Mouse (Mus musculus): ENCODE data around the gene Kcnip1.

The Kcnip1 gene

DNA sequence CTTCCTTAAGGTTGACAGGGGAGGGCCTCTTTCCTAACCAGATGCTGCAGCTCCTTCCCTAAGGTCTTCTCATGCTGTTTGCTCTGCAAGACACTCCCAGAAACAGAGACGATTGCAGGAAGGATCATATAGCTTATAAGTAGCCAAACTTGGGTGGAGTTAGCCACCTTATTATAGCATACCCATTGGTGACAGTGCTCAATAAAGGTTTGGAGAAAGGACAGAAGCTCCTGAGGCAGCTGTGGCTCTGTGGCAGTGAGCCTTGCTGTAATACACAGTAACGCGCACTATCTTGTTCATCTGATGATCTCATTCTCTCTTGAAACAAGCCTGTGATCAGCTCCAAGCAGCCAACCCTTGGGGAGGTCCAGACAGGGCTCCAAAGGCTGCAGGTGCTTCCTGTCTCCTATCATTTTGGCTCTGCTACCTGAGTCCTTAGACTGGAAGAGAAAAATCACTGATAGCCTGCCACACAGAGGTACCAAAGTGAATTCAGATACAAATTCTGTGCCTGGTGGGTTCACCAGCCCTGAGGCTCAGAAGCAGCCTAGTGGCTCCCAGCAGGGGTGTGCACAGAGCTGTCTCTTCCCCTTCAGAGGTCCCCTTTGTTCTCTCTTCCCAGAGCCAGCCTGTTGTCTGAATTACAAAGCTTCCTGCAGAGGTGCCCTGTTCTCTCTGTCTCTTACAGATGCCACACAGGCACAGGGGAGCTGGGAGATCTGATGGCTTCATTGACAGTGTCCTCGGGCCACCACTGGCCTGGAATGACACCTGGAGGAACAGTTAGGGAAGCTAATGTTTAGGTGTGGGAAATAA lies 84.4 kb downstream of the Kcnip1 start:
- no peak for DNase-seq (ENCODE audit: low read depth in 1 of 2, low spot score in 2 of 2)

DNA sequence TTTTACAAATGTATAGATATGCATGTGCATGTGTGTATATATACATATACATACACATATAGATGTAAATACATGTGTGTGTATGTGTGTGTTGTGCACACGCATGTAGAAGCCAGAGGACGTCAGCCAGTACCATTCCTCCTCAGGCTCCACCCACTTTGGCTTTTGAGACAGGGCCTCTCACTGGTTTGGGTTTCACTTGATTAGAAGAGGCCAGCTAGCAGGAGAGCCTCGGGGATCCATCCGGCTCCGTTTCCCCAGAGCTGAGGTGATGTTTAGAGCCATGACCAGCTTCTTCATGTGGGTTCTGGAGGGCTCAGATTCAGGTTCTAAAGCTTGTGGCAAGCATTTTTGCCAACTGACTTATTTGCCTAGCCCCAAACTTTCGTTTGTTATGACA lies 89.5 kb downstream of the Kcnip1 start:
- no peak for DNase-seq (ENCODE audit: low read depth in 1 of 2, low spot score in 2 of 2)

DNA sequence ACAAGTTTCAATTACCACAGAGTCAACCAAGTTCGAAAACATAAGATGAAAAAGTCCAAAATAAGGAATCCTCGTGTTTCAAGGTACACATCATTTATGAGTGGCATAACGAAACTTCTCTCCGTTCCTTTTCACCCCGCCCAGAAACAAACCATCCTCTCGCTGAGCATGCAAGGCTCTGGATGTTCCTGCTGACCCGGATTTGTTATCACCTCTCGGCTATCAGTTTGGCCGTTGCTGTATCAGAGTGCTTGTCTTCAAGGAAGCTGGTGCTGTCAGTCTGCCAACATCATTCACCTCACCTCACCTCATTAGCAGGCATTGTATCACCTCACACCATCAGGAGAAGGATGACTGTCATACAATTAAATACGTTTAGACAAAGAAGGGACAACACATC lies 90.6 kb downstream of the Kcnip1 start:
- DNase-seq (ENCODE audit: low read depth in 1 of 2, low spot score in 2 of 2): no peak

DNA sequence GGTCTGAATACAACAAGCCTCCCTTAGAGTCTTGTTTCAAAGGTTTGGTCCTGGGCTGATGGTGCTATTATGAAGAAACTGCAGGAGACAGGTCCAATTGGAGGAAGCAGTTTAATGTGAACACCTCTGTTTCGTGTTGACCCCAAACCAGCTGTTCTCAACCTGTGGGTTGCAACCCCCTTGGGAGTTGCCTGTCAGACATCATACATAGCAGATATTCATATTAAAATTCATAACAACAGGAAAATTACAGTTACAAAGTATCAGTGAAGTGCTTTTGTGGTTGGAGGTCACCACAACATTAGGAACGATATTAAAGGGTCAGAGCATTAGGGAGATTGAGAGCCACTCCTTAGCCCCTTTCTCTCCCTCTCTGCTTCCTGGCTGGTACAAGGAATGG lies 91.2 kb downstream of the Kcnip1 start:
- DNase-seq (ENCODE audit: low read depth in 1 of 2, low spot score in 2 of 2): no peak

DNA sequence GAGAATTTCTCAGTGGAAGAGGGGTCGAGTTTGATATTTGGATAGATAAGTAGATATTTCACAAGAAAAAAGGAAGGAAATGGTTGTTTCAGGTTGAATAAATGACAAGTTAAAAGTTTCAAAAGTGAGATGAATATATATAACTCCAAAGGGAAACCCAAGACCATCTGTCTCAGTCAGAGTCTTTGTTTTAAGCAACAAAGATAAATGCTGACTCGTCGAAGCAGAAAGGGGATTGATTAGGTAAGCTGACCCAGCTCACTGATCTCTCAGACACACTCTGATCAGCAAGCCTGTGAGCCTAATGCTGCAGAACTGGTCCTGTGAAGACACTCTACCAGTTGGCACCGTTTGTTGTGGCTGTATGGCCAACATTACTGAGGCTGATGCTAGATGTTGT lies 101.9 kb downstream of the Kcnip1 start:
- no peak for DNase-seq (ENCODE audit: low read depth in 1 of 2, low spot score in 2 of 2)

DNA sequence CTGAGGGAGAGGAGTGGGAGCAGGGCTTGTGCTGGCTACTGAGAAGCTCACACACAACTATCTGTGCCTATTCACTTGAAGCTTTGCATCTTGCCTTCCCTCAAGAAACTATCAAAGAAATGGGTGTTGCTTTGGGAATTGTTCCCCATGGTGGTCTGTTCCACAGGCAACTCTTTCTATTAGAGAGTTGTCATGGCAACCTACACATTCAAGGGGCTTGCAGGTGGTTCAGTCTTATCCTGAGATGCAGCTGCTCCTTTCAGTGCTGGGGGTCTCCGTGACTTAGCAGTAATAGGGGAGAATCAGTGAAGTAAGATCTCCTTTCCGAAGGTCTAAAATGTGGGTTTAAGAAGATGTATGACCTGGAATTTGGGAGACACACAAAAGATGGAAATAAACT lies 102.6 kb downstream of the Kcnip1 start:
- DNase-seq (ENCODE audit: low read depth in 1 of 2, low spot score in 2 of 2): no peak

DNA sequence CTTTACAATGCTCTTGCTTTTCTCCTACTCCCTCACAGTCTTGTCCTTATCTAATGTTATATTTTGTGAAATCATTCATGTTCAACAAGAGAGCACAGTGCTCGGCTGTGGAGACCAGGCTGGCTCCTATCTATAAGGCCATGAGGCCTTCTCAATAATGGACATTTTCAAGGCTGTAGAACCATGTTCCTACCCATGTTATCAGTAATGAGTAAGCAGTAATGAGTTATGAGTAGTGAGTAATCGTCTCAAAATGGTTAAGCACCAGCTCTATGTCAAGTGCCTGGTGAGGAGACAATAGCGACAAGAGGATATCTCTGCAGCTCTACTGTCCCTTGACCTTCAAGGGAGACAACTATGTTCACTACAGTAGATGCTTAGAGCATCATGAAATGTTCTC lies 105.3 kb downstream of the Kcnip1 start:
- DNase-seq (ENCODE audit: low read depth in 1 of 2, low spot score in 2 of 2): no peak

DNA sequence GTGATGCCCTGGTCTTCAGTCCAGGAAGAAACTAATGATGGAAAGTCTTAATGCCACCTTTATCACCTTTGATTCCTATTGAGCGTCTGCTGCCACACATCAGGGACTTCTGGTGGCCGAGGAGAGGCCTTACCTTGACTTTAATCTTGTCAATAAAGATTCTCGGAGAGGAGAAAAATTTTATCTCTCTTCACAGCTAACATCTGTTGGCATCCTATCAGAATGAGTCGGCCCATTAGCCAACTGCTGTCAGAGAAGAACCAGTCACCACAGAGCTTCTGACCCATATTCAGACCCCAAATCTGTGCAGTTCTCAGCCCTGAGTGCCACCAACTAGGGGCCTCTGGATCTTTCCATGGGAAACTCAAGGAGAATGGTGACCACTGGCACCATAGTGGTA lies 107.0 kb downstream of the Kcnip1 start:
- no peak for DNase-seq (ENCODE audit: low read depth in 1 of 2, low spot score in 2 of 2)

DNA sequence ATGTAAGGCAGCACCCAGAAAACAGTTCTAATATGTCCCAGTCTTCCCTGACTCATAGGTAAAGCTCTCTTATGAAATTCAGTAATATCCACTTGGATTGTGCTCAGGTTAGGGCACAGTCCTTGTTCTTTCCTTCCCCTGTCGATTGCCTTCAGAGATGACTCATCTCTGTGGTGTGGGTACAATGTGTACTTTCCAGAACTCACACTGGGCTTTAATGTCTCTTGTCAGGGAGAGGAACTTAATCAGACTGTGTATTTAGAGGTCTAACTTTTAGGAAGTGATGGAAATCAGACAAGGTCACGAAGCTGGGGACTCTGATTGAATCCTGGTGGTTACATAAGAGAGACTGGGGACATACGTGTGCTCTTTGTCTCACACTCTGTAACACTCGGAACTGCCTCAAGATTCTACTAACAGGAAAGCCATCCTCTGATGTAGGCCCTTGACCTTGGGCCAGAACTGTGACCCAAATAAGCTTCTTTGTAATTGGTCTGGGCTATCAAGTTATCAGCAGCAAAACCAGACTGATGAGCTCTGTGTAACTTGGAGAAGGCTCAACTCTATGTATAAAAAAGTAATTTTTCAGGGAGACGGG lies 110.1 kb downstream of the Kcnip1 start:
- DNase-seq (ENCODE audit: low read depth in 1 of 2, low spot score in 2 of 2): no peak

DNA sequence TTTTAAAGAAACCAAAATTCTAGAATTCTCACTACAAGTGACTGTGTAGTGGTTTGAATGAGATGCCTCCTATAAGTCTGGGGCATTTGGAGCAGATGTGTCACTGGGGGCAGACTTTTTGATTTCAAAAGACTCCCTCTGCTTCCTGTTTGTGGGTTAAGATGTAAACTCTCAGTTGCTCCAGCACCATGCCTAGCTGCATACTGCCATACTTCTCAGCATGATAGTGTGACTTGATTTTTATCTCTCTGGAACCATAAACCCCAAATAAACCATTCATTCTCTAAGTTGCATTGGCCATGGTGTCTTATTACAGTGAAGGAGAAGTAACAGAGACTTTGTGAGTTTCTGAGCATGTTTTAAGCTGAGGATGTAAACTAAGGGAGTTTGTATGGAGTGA lies 118.0 kb downstream of the Kcnip1 start:
- DNase-seq (ENCODE audit: low read depth in 1 of 2, low spot score in 2 of 2): no peak

DNA sequence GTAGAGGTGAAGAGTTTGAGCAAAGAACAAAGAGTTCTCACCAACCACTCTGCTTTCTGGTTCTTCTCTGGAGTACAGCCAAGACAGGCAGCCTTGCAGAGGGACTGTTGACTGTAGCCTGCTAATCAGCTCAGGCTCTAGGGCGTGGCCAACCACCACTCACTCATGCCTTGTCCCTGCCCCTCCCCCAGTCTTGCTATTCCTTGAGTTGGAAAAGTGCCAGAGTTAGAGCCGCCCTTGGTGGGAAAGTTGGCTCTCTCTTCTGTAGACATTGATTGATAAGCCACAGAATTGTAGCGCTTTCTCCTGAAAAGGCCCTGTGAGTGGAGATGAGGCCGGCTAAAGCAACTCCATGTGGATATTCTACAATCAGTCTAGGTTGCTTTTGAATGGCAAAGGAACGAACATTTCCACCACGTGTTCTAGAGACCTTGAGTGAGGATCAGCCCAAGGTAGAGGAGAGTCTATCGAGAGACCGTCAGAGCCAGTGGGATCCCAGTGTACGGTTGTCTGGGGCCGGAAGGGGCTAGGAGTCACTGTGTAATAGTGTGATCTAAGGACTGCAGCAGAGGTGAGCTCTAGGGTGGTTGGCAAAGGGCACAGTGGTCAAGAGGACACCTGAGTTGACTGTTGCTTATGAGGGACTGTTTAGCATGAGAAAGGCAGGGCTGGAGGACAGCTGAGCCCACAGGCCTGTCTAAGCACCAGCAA lies 119.7 kb downstream of the Kcnip1 start:
- DNase-seq (ENCODE audit: low read depth in 1 of 2, low spot score in 2 of 2): no peak

DNA sequence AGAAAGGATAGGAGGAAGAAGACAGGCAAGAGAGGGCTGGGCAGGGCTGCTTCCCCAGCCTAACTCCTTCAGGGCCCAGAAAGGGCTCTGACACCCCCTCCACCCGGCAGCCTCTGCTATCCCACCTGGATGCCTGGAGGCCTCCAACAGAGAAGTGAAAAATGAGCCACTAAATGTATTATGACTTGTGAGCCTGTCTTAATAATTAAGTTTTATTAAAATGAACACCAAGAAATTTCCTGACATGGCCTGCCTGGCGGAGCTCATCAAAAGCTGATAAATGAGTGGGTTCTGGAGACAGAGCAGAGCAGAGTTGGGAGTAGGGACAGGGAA lies 120.3 kb downstream of the Kcnip1 start:
- no peak for DNase-seq (ENCODE audit: low read depth in 1 of 2, low spot score in 2 of 2)

DNA sequence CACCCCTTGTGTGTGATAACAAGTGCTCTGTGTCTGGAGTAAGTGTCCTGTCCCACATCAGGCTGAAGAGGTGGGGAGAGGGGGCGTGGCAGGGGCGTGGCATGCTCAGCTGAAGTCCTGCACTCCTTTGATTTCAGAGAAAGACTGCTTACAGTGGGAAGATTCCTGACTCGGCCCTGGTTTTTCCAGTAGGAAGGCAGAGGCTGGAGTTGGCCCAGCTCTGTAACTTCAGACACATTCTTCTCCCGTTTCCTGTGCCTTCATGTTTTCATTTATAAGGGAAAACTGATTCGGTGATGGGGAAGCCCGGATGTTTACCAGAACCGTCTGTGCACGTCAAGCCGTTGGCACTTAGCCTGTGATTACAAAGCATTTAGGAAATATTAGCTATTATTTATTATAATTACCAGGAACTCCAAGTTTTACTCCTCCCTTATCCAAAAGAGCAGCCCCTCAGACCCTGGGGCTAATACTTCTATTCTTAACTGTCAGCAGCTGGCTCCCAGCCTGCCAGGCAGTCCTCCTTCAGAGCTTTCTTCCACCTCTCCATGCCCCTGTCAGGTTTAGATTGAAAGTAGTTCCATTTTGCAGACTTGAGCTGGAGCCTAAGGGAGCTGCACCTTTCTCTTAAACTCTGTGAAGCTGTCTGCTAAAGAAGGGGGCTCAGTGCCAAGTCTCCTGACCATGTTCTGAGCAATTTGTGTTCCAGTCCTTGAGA lies 120.8 kb downstream of the Kcnip1 start:
- DNase-seq (ENCODE audit: low read depth in 1 of 2, low spot score in 2 of 2): no peak

DNA sequence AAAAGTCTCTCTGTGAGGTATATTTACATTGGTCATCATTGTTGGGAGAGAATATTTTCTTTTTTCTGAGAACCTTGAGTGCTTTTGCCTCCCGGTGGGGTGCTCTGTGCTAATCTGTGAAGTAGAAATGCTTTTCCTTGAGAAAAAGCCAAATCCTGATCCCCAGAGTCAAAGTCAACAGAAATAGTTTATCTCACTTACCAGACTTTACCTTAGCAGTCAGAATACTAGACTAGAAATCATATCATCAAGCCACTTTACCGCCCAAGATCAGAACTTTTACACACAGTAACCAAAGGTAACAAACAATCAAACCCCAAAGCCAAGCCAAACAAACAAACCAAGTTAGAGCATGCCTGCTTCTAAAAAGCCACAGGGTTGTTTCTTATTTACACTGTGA lies 122.7 kb downstream of the Kcnip1 start:
- DNase-seq (ENCODE audit: low read depth in 1 of 2, low spot score in 2 of 2): no peak

DNA sequence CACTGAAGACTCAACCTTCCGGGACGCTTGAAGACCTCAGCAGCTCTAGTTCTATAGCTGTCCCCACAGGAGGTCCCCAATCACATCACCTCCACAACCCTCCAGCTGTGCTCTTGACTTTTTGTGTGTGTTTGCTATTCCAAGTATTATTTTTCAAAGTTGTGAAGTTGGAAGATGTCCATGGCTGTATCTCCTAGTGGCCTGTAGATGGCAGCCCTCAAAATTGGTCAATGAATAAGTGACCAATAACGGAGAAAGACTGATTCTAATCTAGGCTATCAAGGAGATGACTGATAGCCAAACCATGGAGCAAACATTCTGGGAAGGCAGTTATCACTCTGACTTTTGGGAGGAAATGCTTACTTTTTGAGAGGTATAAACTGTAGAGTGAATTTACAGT lies 123.4 kb downstream of the Kcnip1 start:
- no peak for DNase-seq (ENCODE audit: low read depth in 1 of 2, low spot score in 2 of 2)

DNA sequence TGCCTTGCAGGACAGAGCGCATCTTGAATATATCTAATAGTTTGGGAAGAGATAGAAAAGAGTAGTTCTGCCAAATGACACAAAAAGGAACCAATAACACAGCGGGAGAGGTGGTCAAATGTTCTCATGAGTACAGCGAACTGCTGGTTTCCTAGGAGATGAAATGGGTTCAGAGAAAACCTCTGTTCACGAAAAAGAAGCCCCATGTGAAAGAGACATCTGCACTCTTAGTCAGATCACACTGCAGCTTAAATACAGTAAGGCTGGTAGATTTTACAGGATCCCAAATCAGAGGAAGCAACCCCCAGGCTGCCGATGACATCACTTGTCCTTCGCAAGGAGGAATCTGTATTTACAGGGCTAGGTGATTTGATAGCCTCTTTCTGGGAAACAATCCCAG lies 126.2 kb downstream of the Kcnip1 start:
- no peak for DNase-seq (ENCODE audit: low read depth in 1 of 2, low spot score in 2 of 2)

DNA sequence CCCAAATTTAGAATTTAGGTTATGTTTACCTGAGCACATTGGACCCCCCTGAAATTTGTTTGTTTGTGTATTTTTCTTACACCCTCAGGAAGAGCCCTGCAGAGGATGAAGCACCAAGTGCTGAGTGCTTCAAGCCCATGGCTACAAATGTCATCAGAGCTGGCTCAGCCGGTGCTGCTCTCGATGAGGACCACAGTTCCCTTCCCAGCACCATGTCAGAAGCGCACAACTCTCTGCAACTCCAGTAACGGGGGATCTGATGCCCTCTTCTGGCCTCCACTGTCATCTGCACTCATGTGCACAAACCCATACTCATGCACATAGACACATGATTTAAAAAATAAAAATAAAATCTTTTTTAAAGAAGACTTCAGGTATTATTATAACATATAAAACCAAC lies 128.7 kb downstream of the Kcnip1 start:
- no peak for DNase-seq (ENCODE audit: low read depth in 1 of 2, low spot score in 2 of 2)

DNA sequence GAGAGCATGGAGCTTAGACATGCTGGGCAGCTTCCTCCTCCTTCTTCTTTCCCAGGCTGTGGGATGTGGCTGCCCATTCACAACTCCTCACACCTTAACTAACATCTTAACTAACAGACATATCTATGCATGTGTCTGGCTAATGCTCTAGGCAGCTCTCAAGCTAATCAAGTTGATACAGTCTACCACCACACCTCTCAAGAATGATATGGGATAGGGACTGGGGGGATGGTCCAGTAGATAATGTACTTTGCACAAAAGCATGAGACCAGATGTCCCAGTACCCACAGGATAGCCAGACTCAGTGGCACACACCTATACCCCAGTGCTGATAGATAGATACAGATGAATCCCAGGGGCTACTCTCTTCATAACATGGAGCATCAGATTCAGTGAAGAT lies 131.1 kb downstream of the Kcnip1 start:
- DNase-seq (ENCODE audit: low read depth in 1 of 2, low spot score in 2 of 2): no peak

DNA sequence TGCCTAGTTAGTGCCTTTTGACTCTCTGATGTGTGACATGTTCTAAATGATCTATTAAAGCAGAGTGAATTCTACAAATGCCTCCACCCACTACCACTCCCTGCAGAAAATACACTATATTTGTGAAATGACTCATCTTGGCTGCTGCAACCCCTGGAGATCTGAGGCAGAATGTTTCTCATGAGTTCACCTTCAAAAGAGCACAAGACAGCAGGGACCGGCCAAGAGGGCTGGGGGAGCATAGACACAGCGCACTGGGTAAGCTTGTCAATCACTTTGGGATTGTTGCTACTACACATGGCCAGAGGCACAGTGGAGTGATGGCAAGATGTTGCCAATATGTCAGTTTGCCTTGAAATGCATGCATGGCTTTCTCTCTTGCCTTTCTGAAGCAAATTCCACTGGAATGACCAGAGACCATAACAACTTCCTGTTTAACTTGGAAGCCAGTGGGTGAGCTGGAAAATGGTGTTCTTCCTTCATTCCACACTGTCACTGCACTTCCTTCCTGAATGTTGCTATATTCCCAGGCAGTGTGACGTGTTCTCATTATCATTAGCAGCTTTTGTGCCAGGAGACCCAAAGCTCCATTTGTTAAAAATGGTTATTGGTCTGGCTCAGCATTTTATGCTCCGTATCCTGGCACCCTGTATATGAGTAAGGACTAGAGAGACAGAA lies 131.9 kb downstream of the Kcnip1 start:
- no peak for DNase-seq (ENCODE audit: low read depth in 1 of 2, low spot score in 2 of 2)

DNA sequence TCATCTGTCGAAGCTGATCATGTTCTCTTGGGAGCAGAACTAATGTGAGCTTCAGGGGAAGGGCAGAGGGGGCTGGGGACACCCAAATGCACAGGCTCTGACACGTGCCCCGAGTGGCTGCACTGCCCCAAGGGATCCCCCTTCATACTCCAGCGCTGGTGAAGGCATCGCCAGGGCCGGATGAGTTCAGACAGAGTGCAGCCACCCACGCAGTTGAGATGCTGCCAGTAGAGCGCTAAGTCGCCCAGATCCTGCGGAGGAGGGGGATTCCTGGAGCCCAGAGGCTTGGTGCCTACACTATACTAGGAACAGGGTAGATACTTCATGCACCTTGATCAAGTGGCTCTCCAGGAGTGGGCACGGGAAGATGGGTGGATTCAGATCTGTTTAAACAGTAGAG lies 143.3 kb downstream of the Kcnip1 start:
- DNase-seq (ENCODE audit: low read depth in 1 of 2, low spot score in 2 of 2): no peak

DNA sequence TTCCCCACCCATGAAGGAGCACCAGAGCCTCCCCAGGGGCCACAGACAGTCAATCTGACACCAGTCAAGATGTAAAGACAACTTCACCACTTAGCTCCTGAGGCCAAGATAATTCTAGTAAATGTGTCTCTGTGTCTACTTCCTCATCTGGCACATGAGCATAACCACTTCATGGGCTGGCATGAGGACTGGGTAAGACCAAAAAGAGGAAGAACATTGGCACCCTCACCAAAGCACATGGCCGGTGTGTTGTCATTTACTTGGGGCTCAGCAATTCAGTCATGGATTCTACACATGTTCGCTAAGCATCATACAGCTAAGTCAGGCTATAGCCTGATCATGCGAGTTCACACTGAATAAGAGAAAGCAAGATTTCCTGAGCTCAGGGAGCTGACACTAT lies 144.3 kb downstream of the Kcnip1 start:
- DNase-seq (ENCODE audit: low read depth in 1 of 2, low spot score in 2 of 2): no peak

Measured in monocyte, adult 2 months (primary cell).